Mouse (Mus musculus) midbrain, embryonic 11.5 days (tissue): ENCODE measurements around the gene Ccr5. TPM values are rescaled to one million over a fixed set of nuclear protein-coding genes. Genes with fewer than 3 reads are reported as not detected.

Experiments
- ATAC-seq: fragments of 200-750 bp; cut with Nextera tagmentation; 2 replicates; pipeline ENCODE4 v1.8.0; 2017; ENCODE audit warnings: moderate TSS enrichment, moderate library complexity; ENCODE audit not compliant: low FRiP score
- DNase-seq: peaks from one replicate; pipeline ENCODE4 v3.0.0; 2015; ENCODE audit warnings: low spot score; ENCODE audit errors: missing footprints
- H3K27ac ChIP-seq: fragments of 300-500 bp; sonication (generic); 2 replicates; pipeline ENCODE4 v1.5.1; 2014; ENCODE audit warnings: low read depth, low read length
- H3K27me3 ChIP-seq: fragments of 300-500 bp; sonication (generic); 2 replicates; pipeline ENCODE4 v1.6.1; 2014; ENCODE audit warnings: mild to moderate bottlenecking, low read length, moderate library complexity, mixed read lengths; ENCODE audit not compliant: control insufficient read depth, insufficient read depth
- H3K36me3 ChIP-seq: fragments of 300-500 bp; sonication (generic); 2 replicates; pipeline ENCODE4 v1.6.1; 2014; ENCODE audit warnings: mild to moderate bottlenecking, low read length, moderate library complexity, mixed read lengths; ENCODE audit not compliant: control insufficient read depth, insufficient read depth
- H3K4me1 ChIP-seq: fragments of 300-500 bp; sonication (generic); 2 replicates; pipeline ENCODE4 v1.6.1; 2014; ENCODE audit warnings: low read length; ENCODE audit not compliant: control insufficient read depth, insufficient read depth
- H3K4me2 ChIP-seq: fragments of 300-500 bp; sonication (generic); 2 replicates; pipeline ENCODE4 v1.6.1; 2014; ENCODE audit warnings: mild to moderate bottlenecking, moderate library complexity
- H3K4me3 ChIP-seq: fragments of 300-500 bp; sonication (generic); 2 replicates; pipeline ENCODE4 v1.5.1; 2014; ENCODE audit warnings: low read depth, low read length
- H3K9ac ChIP-seq: fragments of 300-500 bp; sonication (generic); 2 replicates; pipeline ENCODE4 v1.6.1; 2014; ENCODE audit warnings: low read length
- H3K9me3 ChIP-seq: fragments of 300-500 bp; sonication (generic); 2 replicates; pipeline ENCODE4 v1.6.1; 2016; ENCODE audit warnings: low read length; ENCODE audit not compliant: control insufficient read depth
- WGBS: fragments of 180-500 bp; shearing (Covaris S2); extraction: QIAGEN DNeasy Blood & Tissue Kit; methylation state at CpG from one replicate; pipeline ENCODE4 v1.1.7; 2014; 5-methylcytosine and 5-hydroxymethylcytosine counted together
- polyA plus RNA-seq: library from polyadenylated mRNA; unstranded; fragments of >200 nt; fragmentation: Nextera tagmentation; extraction: Ambion mirVana; gene quantifications from 2 replicates; pipeline ENCODE4 v1.2.1, GENCODE M21; 2014

Ccr5 gene
- polyA plus RNA-seq, 1 experiment from 2014 or later, result 0.15 TPM

DNA sequence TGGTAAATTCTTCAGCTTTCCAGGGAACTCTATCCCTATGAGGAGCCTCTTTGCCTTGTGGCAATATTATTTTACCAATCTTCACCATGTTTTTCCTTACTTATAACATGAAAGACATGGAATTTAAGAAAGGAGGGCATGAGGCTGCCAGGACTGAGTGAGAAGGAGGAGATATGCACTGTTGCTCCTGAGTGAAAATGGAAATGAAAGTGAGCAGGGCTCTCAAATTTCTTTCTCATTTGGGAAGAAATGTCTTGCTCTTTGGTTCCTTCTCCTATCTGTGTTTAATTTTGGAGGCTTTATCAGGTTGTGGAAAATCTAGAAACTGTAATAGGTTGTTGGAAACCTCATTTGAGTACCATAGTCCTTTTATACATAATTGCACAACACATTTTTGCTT lies 14.1 kb upstream of the Ccr5 start:
- H3K27ac ChIP-seq, result no peak overlapping the region
- no peak overlapping the region for H3K4me2 ChIP-seq
- H3K36me3 ChIP-seq, result no peaks in the 10 kb centered on the region
- ATAC-seq (no peak), DNase-seq (no peak)
- no peaks in the 10 kb centered on the region for H3K27me3 ChIP-seq
- H3K9ac ChIP-seq, result no peak overlapping the region
- no peak overlapping the region for H3K4me3 ChIP-seq
- no peaks in the 10 kb centered on the region for H3K4me1 ChIP-seq
- no peaks in the 10 kb centered on the region for H3K9me3 ChIP-seq

DNA sequence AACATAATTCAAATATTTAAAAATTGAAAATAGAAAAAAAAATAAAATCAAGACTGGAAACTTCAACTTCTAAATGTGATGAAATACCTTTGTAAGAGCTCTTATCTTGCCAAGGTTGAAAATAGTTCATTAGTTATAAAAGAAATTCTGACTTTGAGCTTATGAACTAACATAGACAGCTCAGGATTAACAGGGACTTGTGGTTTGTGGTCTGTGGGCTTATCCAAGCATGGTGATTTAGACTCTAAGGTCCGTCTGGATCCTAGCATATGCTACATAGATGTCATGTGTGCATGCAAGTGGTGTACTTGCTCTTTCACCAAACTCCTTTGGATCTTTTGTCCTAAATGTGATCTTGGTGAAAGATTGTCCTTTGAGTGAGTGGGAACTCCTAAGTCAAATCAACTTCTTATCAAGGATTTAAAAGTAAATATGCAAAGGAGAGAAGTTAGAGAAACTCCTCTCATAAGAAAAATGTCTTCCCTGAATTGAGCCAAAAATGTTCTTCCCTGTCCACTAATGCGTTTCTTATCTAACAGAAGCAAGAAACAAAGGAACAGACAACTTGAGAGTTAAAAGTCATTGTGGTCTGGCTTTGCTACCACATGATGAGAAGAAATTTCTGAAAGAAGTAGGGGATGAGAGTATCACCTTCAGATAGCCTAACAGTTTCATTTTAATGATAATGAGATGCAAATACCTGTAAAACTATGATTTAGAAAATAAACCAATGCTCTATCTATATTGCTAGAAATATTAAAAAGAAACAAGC lies 12.8 kb upstream of the Ccr5 start:
- Histone ChIP-seq H3K4me1 (no peaks in the 10 kb centered on the region), H3K9me3 (no peaks in the 10 kb centered on the region), H3K36me3 (no peaks in the 10 kb centered on the region), H3K4me3 (no peak overlapping the region), H3K27ac (no peak overlapping the region), H3K9ac (no peak overlapping the region), H3K4me2 (no peak overlapping the region), H3K27me3 (no peaks in the 10 kb centered on the region)
- DNase-seq (no peak), ATAC-seq (no peak)
- WGBS, result 76% methylated on average over 2 of the region's 2 CpGs

DNA sequence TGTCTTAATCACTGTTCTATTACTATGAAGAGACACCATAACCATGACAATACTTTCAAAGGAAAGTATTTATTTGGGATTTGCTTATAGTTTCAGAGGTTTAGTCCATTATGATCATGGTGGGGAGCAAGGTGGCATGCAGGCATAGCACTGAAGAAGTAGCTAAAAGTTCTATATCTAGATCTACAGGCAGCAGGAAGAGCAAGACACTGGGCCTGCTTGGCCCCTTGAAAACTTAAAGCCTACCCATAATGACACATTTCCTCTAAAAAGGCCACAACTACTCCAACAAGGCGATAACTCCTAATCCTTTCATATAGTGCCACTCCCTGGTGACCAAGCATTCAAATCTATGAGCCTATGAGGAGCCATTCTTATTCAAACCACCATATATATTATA lies 9.3 kb upstream of the Ccr5 start:
- Histone ChIP-seq H3K4me3 (no peak overlapping the region), H3K4me2 (no peak overlapping the region), H3K9me3 (no peaks in the 10 kb centered on the region), H3K36me3 (no peaks in the 10 kb centered on the region), H3K27ac (no peak overlapping the region), H3K9ac (no peak overlapping the region), H3K27me3 (no peaks in the 10 kb centered on the region), H3K4me1 (no peaks in the 10 kb centered on the region)
- WGBS, result 83% methylated on average over 1 of the region's 1 CpGs
- ATAC-seq (no peak), DNase-seq (no peak)

DNA sequence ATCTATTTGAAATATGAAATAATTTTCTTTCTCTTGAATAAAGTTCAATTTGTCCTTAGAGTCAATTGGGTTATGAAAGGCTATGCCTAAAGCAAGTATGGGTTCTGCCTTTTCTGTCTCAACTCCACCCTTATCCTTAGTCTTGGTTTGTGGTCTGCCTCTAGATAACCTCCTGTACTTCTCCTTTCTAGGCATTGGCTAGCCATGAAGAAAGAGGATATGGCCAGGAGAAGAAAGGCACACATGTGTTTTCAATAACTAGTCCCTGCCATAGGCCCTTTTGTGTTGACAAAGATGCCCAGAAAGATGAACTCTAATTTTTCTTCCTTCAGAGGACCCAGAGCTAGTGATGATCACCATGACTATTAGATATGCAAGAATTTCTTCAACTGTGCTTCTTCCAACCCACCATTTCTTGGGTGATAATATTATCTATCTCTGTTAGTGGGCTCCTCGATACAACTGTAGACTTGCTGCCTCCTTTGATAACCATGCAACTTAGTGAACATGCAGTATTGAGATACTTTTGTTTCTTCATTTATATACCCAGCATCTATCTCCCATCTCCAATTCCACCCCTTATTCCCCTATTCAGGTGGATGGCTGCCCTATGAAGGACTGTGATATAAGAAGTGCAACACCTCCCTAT lies 8.6 kb upstream of the Ccr5 start:
- no peak overlapping the region for H3K4me3 ChIP-seq
- H3K36me3 ChIP-seq, result no peaks in the 10 kb centered on the region
- no peaks in the 10 kb centered on the region for H3K27me3 ChIP-seq
- H3K4me2 ChIP-seq, result no peak overlapping the region
- DNase-seq, result no peak
- WGBS, result 83% methylated on average over 1 of the region's 1 CpGs
- no peaks in the 10 kb centered on the region for H3K9me3 ChIP-seq
- H3K9ac ChIP-seq, result no peak overlapping the region
- no peak for ATAC-seq
- no peaks in the 10 kb centered on the region for H3K4me1 ChIP-seq
- no peak overlapping the region for H3K27ac ChIP-seq

DNA sequence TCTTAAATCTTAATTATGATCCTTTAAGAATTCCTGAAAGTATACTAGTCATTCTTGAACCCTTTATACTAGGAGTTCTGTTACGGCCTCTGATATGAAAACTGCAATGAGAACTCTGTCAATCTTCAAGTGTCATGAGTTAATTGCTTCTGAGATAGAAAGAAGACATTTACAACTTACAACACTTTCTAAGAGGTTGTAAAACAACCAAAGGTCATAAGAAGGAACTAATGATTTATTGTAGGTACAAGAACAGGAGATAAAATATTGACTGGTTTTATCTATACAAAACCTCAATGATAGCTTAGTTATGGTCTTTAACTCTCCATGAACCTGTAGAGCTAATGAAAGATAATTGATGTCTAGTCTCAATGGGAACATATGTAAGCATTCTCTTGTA lies 7.6 kb upstream of the Ccr5 start:
- Histone ChIP-seq H3K27me3 (no peaks in the 10 kb centered on the region), H3K4me3 (no peak overlapping the region), H3K36me3 (no peaks in the 10 kb centered on the region), H3K4me1 (no peaks in the 10 kb centered on the region), H3K9ac (no peak overlapping the region), H3K4me2 (no peak overlapping the region), H3K27ac (no peak overlapping the region), H3K9me3 (no peaks in the 10 kb centered on the region)
- 96% methylated on average over 1 of the region's 1 CpGs for WGBS
- DNase-seq, result no peak
- no peak for ATAC-seq

DNA sequence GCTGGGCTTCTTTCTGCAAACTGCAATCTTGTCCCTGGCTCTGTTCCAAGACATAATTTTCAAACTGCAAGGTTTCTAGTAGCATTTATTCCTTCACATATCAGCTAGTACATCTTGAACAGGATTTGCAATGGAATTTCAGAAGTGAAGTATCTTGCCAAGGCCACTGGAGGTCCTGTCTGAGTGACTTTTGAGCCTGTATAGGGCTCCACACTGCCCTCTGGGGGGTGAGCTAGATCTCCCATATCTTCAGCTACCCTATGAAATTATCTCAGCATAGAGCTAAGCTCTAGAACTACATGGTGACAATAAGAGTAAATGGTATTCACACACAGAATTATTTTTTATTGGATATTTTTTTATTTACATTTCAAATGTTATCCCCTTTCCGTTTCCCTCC lies 2.9 kb upstream of the Ccr5 start:
- no peaks in the 10 kb centered on the region for H3K36me3 ChIP-seq
- no peaks in the 10 kb centered on the region for H3K4me1 ChIP-seq
- no peaks in the 10 kb centered on the region for H3K27me3 ChIP-seq
- no peak overlapping the region for H3K4me2 ChIP-seq
- no peaks in the 10 kb centered on the region for H3K9me3 ChIP-seq
- 90% methylated on average over 1 of the region's 1 CpGs for WGBS
- H3K4me3 ChIP-seq, result no peak overlapping the region
- H3K27ac ChIP-seq, result no peak overlapping the region
- DNase-seq, result no peak
- no peak overlapping the region for H3K9ac ChIP-seq
- ATAC-seq, result no peak

DNA sequence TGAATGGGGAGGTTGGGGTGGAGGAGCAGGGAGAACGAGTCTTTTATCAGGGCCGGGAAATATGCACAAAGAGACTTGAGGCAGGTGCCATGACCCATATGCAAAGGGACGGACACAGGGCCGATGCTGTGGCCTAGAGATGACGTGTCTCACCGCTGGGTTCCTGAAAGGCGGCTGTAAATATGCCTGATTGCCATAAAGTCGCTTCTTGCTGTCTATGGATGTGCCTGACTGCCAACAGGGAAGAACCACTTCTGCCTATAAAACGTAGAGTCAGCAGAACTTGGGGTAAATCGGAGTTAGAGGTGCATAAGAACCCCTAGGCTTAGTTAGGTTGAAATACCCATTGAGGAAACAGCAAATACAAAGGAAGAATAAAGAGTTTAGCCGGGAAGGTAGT lies 4.2 kb downstream of the Ccr5 start:
- H3K4me3 ChIP-seq, result no peak overlapping the region
- no peak overlapping the region for H3K27ac ChIP-seq
- H3K4me2 ChIP-seq, result no peak overlapping the region
- H3K9me3 ChIP-seq, result no peaks in the 10 kb centered on the region
- ATAC-seq (no peak), DNase-seq (no peak)
- 87% methylated on average over 11 of the region's 11 CpGs for WGBS
- no peaks in the 10 kb centered on the region for H3K27me3 ChIP-seq
- no peaks in the 10 kb centered on the region for H3K36me3 ChIP-seq
- H3K4me1 ChIP-seq, result no peaks in the 10 kb centered on the region
- H3K9ac ChIP-seq, result no peak overlapping the region

DNA sequence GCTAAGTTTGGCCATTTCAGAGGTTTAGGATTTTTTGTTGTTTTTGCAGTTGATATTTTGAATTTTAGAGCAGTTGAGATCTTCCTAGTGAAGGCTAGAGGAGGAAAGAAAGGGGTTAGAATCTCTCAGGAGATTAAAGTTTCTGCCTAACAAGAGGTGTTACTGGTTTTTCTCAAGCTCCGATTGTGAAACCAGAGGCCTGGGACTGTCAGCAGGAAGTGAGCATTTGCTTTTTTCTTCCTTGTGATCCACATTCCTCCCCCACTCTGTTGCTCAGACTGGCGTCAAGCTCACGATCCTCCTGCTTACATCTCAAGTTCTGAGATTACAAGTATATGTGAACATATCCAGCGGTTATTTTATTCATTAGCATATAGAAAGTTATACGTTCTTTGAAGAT lies 5.0 kb downstream of the Ccr5 start:
- Histone ChIP-seq H3K27ac (no peak overlapping the region), H3K36me3 (no peaks in the 10 kb centered on the region)

DNA sequence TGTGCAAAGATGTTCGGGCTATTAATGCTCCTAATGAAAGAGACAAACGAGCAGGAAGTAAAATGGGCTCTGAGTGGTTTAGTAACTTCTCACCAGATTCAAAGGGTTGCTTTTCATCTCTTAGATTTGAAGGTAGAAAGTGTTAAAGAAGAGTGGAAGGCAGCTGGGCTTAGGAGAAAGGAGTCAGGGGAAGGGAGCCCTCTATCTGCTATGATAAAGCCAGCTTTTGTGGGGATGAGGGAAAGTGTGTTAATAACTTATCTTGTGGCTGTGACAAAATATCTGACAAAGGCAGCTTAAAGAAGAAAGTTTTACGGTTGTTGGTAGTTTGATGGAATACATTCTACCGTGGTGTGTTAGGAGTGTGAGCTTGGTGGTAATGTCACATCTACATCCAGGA lies 6.1 kb downstream of the Ccr5 start:
- Histone ChIP-seq H3K4me2 (no peak overlapping the region), H3K36me3 (no peaks in the 10 kb centered on the region), H3K4me1 (no peaks in the 10 kb centered on the region), H3K4me3 (no peak overlapping the region), H3K27me3 (no peaks in the 10 kb centered on the region), H3K9me3 (no peaks in the 10 kb centered on the region), H3K9ac (no peak overlapping the region), H3K27ac (no peak overlapping the region)
- no peak for DNase-seq
- no peak for ATAC-seq
- 73% methylated on average over 4 of the region's 4 CpGs for WGBS

More for the DNA sequence above, 5.0 kb downstream of the Ccr5 start:
- H3K4me1 ChIP-seq, result no peaks in the 10 kb centered on the region
- no peak overlapping the region for H3K9ac ChIP-seq
- H3K4me3 ChIP-seq, result no peak overlapping the region
- no peak for DNase-seq
- no peaks in the 10 kb centered on the region for H3K27me3 ChIP-seq
- H3K9me3 ChIP-seq, result no peaks in the 10 kb centered on the region
- 53% methylated on average over 5 of the region's 5 CpGs for WGBS
- no peak overlapping the region for H3K4me2 ChIP-seq
- no peak for ATAC-seq
